Mouse (Mus musculus): ENCODE measurements around the gene Defa28.
"Not testable (repeated sequence)": the region's sequence is repeated elsewhere in the genome, so short reads cannot be mapped to it uniquely, and the experiment has no call there.

- TF ChIP-seq CTCF, EP300 (IDR thresholded peaks at IDR 0.05; ENCODE audit: low read depth): not testable (repeated sequence)
Observed at GRCm38 (mm10) chr8:21594408-21594807, 11.6 kb downstream of the Defa28 start, which contains the start of gene Gm7861.
